Mouse (Mus musculus) liver, postnatal 0 days (tissue): Measurements from ENCODE around the gene Arpp21. TPM values are rescaled to one million over a fixed set of nuclear protein-coding genes. Genes with fewer than 3 reads are reported as not detected.

Experiments used
- ATAC-seq: fragments of 200-750 bp; cut with Nextera tagmentation; 2 replicates; pipeline ENCODE4 v1.8.0; 2017; ENCODE audit warnings: mild to moderate bottlenecking, moderate library complexity
- DNase-seq: peaks from one replicate; pipeline ENCODE4 v3.0.0-alpha.2; 2016
- H3K27ac ChIP-seq: fragments of 300-500 bp; sonication (generic); 2 replicates; pipeline ENCODE4 v1.5.1; 2014; ENCODE audit warnings: antibody characterized with exemption, moderate library complexity, mild to moderate bottlenecking, low read depth
- H3K27me3 ChIP-seq: fragments of 300-500 bp; sonication (generic); 2 replicates; pipeline ENCODE4 v1.6.1; 2014; ENCODE audit warnings: low read length, control low read depth, mixed read lengths; ENCODE audit not compliant: insufficient read depth
- H3K36me3 ChIP-seq: fragments of 300-500 bp; sonication (generic); replicated peaks from 2 replicates; pipeline ENCODE4 v1.6.1; 2014; ENCODE audit warnings: mild to moderate bottlenecking, control low read depth, low read length, moderate library complexity, mixed read lengths; ENCODE audit not compliant: insufficient read depth
- H3K4me1 ChIP-seq: fragments of 300-500 bp; sonication (generic); 2 replicates; pipeline ENCODE4 v1.6.1; 2014; ENCODE audit warnings: antibody characterized with exemption, mild to moderate bottlenecking, control low read depth; ENCODE audit not compliant: insufficient read depth
- H3K4me2 ChIP-seq: fragments of 300-500 bp; sonication (generic); 2 replicates; pipeline ENCODE4 v1.6.1; 2014; ENCODE audit warnings: low read depth, mild to moderate bottlenecking, low read length, moderate library complexity, mixed read lengths
- H3K4me3 ChIP-seq: fragments of 300-500 bp; sonication (generic); 2 replicates; pipeline ENCODE4 v1.5.1; 2014; ENCODE audit warnings: low read depth, low read length
- H3K9ac ChIP-seq: fragments of 300-500 bp; sonication (generic); replicated peaks from 2 replicates; pipeline ENCODE4 v1.6.1; 2014; ENCODE audit warnings: mild to moderate bottlenecking, moderate library complexity
- H3K9me3 ChIP-seq: fragments of 300-500 bp; sonication (generic); 2 replicates; pipeline ENCODE4 v1.6.1; 2016; ENCODE audit warnings: mild to moderate bottlenecking, control low read depth, low read length, mixed read lengths
- CTCF ChIP-seq: sonication (generic); IDR thresholded peaks from 2 replicates; pipeline ENCODE4 v1.5.1; 2016; ENCODE audit warnings: antibody characterized with exemption, low read depth
- EP300 ChIP-seq: IDR thresholded peaks from 2 replicates; pipeline ENCODE4 v1.6.1; 2016; ENCODE audit warnings: antibody characterized with exemption, low read depth, mild to moderate bottlenecking
- WGBS: fragments of 180-500 bp; shearing (Covaris S2); extraction: QIAGEN DNeasy Blood & Tissue Kit; methylation state at CpG from one replicate; pipeline ENCODE4 v1.1.7; 2014; ENCODE audit not compliant: insufficient replicate concordance; 5-methylcytosine and 5-hydroxymethylcytosine counted together
- polyA plus RNA-seq: library from polyadenylated mRNA; unstranded; fragments of >200 nt; fragmentation: Nextera tagmentation; extraction: Ambion mirVana; gene quantifications from 2 replicates; pipeline ENCODE4 v1.2.1, GENCODE M21; 2015

Arpp21 gene
- polyA plus RNA-seq, 1 experiment from 2014 or later = 0.74 TPM

DNA sequence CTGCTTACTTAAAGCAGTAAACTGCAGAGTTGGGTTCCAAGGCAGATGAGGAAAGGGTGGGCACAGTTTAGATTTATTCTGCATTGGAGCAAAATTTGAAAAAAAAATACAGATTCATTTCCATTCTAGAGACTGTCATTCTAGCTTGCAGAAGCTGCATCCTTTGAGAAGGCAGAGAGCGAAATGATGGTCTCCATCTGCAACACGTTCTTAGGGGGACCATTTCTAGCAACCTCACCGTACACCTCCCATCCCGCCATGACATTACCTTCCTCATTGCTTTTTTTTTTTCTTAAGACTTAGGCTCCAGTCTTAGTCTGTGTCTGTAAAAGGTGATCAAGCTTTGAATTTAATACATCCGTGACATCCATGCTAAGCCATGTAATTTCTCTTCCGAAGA, 2.4 kb downstream of the Arpp21 start:
- Histone ChIP-seq H3K9me3 (no peaks in the 10 kb centered on the region), H3K9ac (no peak overlapping the region), H3K27ac (no peak overlapping the region), H3K36me3 (no peaks in the 10 kb centered on the region), H3K4me1 (no peaks in the 10 kb centered on the region), H3K4me2 (no peak overlapping the region), H3K27me3 (peaks cover 31% of the 10 kb centered on the region), H3K4me3 (no peak overlapping the region)
- DNase-seq (no peak), ATAC-seq (no peak)
- TF ChIP-seq CTCF (no peak), EP300 (no peak)
- WGBS = 64% methylated on average over 6 of the region's 6 CpGs

DNA sequence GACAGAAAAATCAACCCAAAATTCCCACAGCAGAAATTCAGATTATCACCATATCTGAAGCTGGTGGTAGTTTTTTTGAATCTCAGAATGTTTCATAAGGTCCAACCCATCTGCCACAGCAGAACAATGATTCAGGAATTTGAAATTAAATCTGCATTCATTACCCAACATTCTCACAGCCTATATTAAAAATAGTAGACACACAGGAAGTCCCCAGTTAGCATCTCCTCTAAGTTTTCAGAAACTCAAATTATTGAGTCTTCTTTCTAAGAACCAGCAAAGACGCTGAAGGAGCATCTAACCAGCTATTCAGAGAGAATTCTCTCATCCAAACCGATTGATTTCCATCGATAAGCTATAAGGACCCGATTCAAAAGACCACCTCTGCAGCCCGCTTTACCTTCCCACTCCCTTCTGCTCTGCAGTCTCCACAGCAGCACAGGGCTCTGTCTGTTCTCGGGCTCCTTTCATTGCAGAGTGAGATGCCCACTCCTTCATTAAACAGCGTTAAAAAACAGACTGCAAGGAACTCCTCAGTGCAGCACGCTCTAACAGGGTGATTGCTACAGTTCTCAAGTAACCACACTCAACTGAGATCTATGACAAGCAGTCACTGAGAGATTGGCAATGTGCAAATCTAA, 3.7 kb downstream of the Arpp21 start:
- TF ChIP-seq CTCF (no peak), EP300 (no peak)
- ATAC-seq (no peak), DNase-seq (no peak)
- H3K9ac ChIP-seq = no peak overlapping the region
- H3K27me3 ChIP-seq = peaks cover 31% of the 10 kb centered on the region
- no peak overlapping the region for H3K4me3 ChIP-seq
- 59% methylated on average over 8 of the region's 8 CpGs for WGBS
- no peaks in the 10 kb centered on the region for H3K36me3 ChIP-seq
- H3K4me1 ChIP-seq = no peaks in the 10 kb centered on the region
- no peak overlapping the region for H3K27ac ChIP-seq
- no peak overlapping the region for H3K4me2 ChIP-seq
- no peaks in the 10 kb centered on the region for H3K9me3 ChIP-seq

DNA sequence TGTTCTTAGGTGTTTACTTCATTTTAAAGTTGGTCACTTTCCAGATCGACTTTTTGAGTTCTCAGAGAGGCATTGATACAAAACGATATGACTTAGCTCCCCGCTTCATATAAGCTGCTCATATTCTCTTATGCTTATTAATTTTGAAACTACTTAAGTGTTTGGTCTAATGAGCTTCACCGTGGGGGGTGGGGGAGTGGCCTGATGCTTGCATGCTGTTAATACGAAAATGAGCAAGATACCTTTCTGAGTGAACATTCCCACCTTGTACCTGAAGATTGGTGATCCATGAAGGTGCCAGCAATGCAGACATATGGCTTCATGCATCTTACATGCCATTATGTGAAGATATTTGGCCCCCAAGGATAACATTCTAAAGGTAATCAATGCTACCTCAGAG, 4.4 kb downstream of the Arpp21 start:
- DNase-seq (no peak), ATAC-seq (no peak)
- no peak overlapping the region for H3K9ac ChIP-seq
- H3K4me1 ChIP-seq = no peaks in the 10 kb centered on the region
- peaks cover 31% of the 10 kb centered on the region for H3K27me3 ChIP-seq
- TF ChIP-seq CTCF (no peak), EP300 (no peak)
- H3K36me3 ChIP-seq = no peaks in the 10 kb centered on the region
- no peak overlapping the region for H3K27ac ChIP-seq
- WGBS = 66% methylated on average over 5 of the region's 5 CpGs
- H3K4me3 ChIP-seq = no peak overlapping the region
- H3K4me2 ChIP-seq = no peak overlapping the region
- no peaks in the 10 kb centered on the region for H3K9me3 ChIP-seq

DNA sequence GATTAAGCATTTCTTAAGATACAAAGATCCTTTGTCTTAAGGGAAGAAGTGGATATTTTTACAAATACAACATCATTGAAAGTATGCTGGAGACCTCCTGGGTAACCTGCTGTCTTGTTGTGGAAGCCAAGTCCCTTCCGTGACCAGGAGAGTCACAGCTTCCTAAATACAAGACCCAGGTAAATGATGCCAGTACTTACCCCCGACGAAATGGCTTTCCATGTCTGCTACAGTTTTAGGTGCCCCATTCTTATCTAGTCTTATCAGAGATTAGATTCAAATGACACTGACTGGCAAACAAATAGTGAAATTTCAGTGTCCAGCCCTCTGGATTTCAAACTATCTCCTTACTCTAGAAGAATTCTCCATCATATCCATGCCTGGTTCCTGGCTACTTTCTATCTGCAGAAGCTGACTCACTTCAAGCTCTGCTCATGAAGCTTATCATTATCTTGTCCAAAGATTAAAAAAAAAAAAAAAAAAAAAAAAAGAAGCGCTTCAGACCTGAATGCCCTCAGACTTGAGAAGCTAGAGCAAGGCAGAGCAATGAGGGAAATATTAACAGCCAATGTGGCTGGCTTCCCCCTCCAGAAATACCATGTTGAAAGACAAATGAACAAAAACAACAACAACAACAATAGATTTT, 4.9 kb downstream of the Arpp21 start:
- Histone ChIP-seq H3K4me3 (no peak overlapping the region), H3K9ac (no peak overlapping the region), H3K4me2 (no peak overlapping the region), H3K27ac (no peak overlapping the region), H3K9me3 (no peaks in the 10 kb centered on the region), H3K4me1 (no peaks in the 10 kb centered on the region), H3K27me3 (peaks cover 27% of the 10 kb centered on the region), H3K36me3 (no peaks in the 10 kb centered on the region)
- DNase-seq (no peak), ATAC-seq (no peak)
- no peak for TF ChIP-seq EP300
- TF ChIP-seq CTCF = no peak
- 70% methylated on average over 4 of the region's 4 CpGs for WGBS

DNA sequence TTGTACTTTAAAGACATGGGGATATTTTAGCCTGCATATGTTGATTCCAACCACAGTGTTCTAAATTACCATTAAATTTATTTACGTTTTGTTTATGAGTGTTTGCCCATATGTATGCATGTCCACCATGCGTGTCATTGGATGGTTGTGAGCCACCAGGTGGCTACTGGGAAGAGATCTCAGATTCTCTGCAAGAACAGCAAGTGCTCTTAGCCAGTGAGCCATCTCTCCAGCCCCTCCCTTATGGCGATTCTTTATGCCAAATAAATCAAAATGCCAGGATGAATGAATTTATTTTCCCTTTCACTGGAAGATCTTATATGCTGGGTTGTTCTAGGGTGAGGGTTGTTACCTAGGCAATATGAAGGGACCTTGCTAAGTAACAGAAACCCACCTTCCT, 7.3 kb downstream of the Arpp21 start:
- WGBS = 72% methylated on average over 3 of the region's 3 CpGs
- Histone ChIP-seq H3K27me3 (peaks cover 4% of the 10 kb centered on the region), H3K4me2 (no peak overlapping the region), H3K27ac (no peak overlapping the region), H3K9me3 (no peaks in the 10 kb centered on the region), H3K36me3 (no peaks in the 10 kb centered on the region), H3K9ac (no peak overlapping the region), H3K4me1 (no peaks in the 10 kb centered on the region), H3K4me3 (no peak overlapping the region)
- DNase-seq (no peak), ATAC-seq (no peak)
- no peak for TF ChIP-seq EP300
- TF ChIP-seq CTCF = no peak

DNA sequence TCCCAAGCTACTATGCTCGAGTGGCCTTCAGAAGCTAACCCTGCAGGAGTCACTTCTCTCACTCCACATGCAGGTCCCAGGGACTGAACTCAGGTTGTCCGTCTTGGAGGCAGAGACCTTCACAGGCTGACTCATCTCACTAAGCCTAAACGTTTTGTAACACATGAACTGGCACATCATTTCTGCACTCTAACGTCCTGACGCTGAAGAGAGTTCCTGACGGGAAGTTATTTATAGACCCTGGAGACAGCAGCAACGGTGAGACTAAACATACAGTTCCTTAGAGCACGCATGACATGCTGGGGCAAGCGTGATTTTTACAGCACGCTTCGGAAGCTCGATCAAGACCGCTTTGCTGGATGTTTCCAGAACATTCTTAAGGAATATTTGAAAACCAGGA, 8.6 kb downstream of the Arpp21 start:
- no peak overlapping the region for H3K4me2 ChIP-seq
- no peaks in the 10 kb centered on the region for H3K36me3 ChIP-seq
- H3K27me3 ChIP-seq = no peaks in the 10 kb centered on the region
- H3K4me1 ChIP-seq = no peaks in the 10 kb centered on the region
- H3K9me3 ChIP-seq = no peaks in the 10 kb centered on the region
- H3K27ac ChIP-seq = no peak overlapping the region
- DNase-seq (no peak), ATAC-seq (no peak)
- H3K9ac ChIP-seq = no peak overlapping the region
- H3K4me3 ChIP-seq = no peak overlapping the region
- TF ChIP-seq EP300 (no peak), CTCF (no peak)
- WGBS = 38% methylated on average over 13 of the region's 13 CpGs
